Mouse (Mus musculus) midbrain, postnatal 0 days (tissue): ENCODE measurements around the gene Copg2. TPM values are rescaled to one million over a fixed set of nuclear protein-coding genes. Genes with fewer than 3 reads are reported as not detected.

Source experiments
- ATAC-seq: fragments of 200-750 bp; cut with Nextera tagmentation; 2 replicates; pipeline ENCODE4 v1.8.0; 2017; ENCODE audit warnings: moderate number of reproducible peaks, mild to moderate bottlenecking, moderate TSS enrichment, moderate library complexity; ENCODE audit not compliant: low FRiP score
- DNase-seq: peaks from one replicate; pipeline ENCODE4 v3.0.0-alpha.2; 2015; ENCODE audit warnings: low spot score
- H3K27ac ChIP-seq: fragments of 300-500 bp; sonication (generic); 2 replicates; pipeline ENCODE4 v1.5.1; 2014; ENCODE audit warnings: low read depth, mild to moderate bottlenecking, low read length, mixed read lengths
- H3K27me3 ChIP-seq: fragments of 300-500 bp; sonication (generic); 2 replicates; pipeline ENCODE4 v1.6.1; 2014; ENCODE audit warnings: low read length, control low read depth, mixed read lengths; ENCODE audit not compliant: insufficient read depth
- H3K36me3 ChIP-seq: fragments of 300-500 bp; sonication (generic); 2 replicates; pipeline ENCODE4 v1.6.1; 2014; ENCODE audit warnings: low read length, control low read depth, mixed read lengths; ENCODE audit not compliant: insufficient read depth
- H3K4me1 ChIP-seq: fragments of 300-500 bp; sonication (generic); 2 replicates; pipeline ENCODE4 v1.6.1; 2014; ENCODE audit warnings: mild to moderate bottlenecking, control low read depth, antibody characterized with exemption, low read length, mixed read lengths; ENCODE audit not compliant: insufficient read depth
- H3K4me2 ChIP-seq: fragments of 300-500 bp; sonication (generic); 2 replicates; pipeline ENCODE4 v1.6.1; 2014; ENCODE audit warnings: low read depth, mild to moderate bottlenecking, low read length, mixed read lengths; ENCODE audit not compliant: poor library complexity, severe bottlenecking
- H3K4me3 ChIP-seq: fragments of 300-500 bp; sonication (generic); 2 replicates; pipeline ENCODE4 v1.5.1; 2014; ENCODE audit warnings: low read depth, mild to moderate bottlenecking, low read length, moderate library complexity
- H3K9ac ChIP-seq: fragments of 300-500 bp; sonication (generic); replicated peaks from 2 replicates; pipeline ENCODE4 v1.6.1; 2014; ENCODE audit warnings: mild to moderate bottlenecking, low read length, moderate library complexity, mixed read lengths; ENCODE audit not compliant: poor library complexity, severe bottlenecking
- H3K9me3 ChIP-seq: fragments of 300-500 bp; sonication (generic); 2 replicates; pipeline ENCODE4 v1.6.1; 2016; ENCODE audit warnings: low read length, control low read depth
- CTCF ChIP-seq: IDR thresholded peaks from 2 replicates; pipeline ENCODE4 v1.5.1; 2016; ENCODE audit warnings: antibody characterized with exemption, mild to moderate bottlenecking
- WGBS: fragments of 180-500 bp; shearing (Covaris S2); extraction: QIAGEN DNeasy Blood & Tissue Kit; methylation state at CpG from one replicate; pipeline ENCODE4 v1.1.7; 2014; 5-methylcytosine and 5-hydroxymethylcytosine counted together
- polyA plus RNA-seq: library from polyadenylated mRNA; unstranded; fragments of >200 nt; fragmentation: Nextera tagmentation; extraction: Ambion mirVana; gene quantifications from 2 replicates; pipeline ENCODE4 v1.2.1, GENCODE M21; 2015
- total RNA-seq: library from RNA; depleted of rRNA; stranded (reverse); fragments of >200 nt; gene quantifications from 2 replicates; pipeline ENCODE4 v1.2.3, GENCODE M21; 2014

The Copg2 gene
- total and polyA plus RNA-seq, 2 experiments from 2014 or later, result 30.0 to 39.3 TPM

- Histone ChIP-seq H3K36me3 (no peaks in the 10 kb centered on the region), H3K4me1 (no peaks in the 10 kb centered on the region), H3K9me3 (no peaks in the 10 kb centered on the region), H3K27ac (no peak overlapping the region), H3K27me3 (no peaks in the 10 kb centered on the region), H3K4me2 (no peak overlapping the region), H3K4me3 (no peak overlapping the region), H3K9ac (no peak overlapping the region)
- 92% methylated on average over 3 of the region's 3 CpGs for WGBS
- DNase-seq, result no peak
- no peak for TF ChIP-seq CTCF
- no peak for ATAC-seq
These were observed 31.4 kb downstream of the Copg2 start for GRCm38 (mm10) chr6:30865031-30865678.

DNA sequence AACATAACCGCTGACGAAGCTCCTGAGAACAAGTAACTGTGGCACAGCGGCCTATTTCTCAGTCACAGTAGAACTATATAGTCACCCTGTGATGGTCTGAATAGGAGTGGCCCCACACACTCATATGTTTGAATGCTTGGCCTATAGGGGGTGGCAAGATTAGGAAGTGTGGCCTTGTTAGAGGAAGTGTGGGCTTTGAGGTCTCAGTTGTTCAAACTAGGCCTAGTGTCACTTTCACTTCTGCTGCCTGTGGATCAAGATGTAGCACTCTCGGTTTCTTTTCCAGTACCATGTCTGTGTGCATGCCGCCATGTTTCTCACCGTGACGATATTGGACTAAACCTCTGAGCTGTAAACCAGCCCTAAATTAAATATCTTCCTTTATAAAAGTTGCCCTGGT lies 40.6 kb downstream of the Copg2 start:
- no peak for TF ChIP-seq CTCF
- WGBS, result 96% methylated on average over 7 of the region's 7 CpGs
- H3K27me3 ChIP-seq, result no peaks in the 10 kb centered on the region
- no peak overlapping the region for H3K9ac ChIP-seq
- no peak overlapping the region for H3K4me3 ChIP-seq
- no peak overlapping the region for H3K4me2 ChIP-seq
- H3K27ac ChIP-seq, result no peak overlapping the region
- no peaks in the 10 kb centered on the region for H3K4me1 ChIP-seq
- no peaks in the 10 kb centered on the region for H3K9me3 ChIP-seq
- DNase-seq, result no peak
- ATAC-seq, result no peak
- peaks cover 16% of the 10 kb centered on the region for H3K36me3 ChIP-seq

- no peaks in the 10 kb centered on the region for H3K27me3 ChIP-seq
- H3K27ac ChIP-seq, result no peak overlapping the region
- H3K36me3 ChIP-seq, result peaks cover 16% of the 10 kb centered on the region
- no peaks in the 10 kb centered on the region for H3K9me3 ChIP-seq
- no peak for TF ChIP-seq CTCF
- WGBS, result 93% methylated on average over 2 of the region's 2 CpGs
- ATAC-seq (no peak), DNase-seq (no peak)
- no peak overlapping the region for H3K4me2 ChIP-seq
- H3K4me1 ChIP-seq, result no peaks in the 10 kb centered on the region
- no peak overlapping the region for H3K9ac ChIP-seq
- no peak overlapping the region for H3K4me3 ChIP-seq
These were observed 41.4 kb downstream of the Copg2 start for GRCm38 (mm10) chr6:30855205-30855604.

DNA sequence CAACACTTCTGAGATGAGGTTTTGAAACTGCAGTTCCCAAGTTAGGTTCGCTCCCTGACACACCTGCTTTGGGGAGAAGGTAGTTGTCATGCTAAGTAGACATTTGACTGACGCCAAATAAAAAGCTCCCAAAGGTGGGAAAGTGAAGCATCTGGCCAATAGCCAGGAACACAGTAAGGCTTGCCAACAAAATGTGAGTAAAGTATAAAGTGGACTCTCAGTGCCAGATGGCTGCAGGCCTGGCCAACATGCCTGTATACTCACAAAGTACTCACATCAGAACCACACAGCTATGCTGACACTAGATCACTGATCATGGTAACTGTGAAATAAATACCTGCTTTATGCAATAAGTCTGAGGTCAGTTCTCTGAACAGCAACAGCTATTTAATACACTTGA lies 46.8 kb downstream of the Copg2 start:
- H3K4me3 ChIP-seq, result no peak overlapping the region
- peaks cover 3% of the 10 kb centered on the region; the same call in 1 of the 2 replicates for H3K36me3 ChIP-seq
- no peaks in the 10 kb centered on the region for H3K27me3 ChIP-seq
- no peak overlapping the region for H3K27ac ChIP-seq
- DNase-seq (peak; percentile 9), ATAC-seq (no peak)
- H3K4me2 ChIP-seq, result no peak overlapping the region
- no peak overlapping the region for H3K9ac ChIP-seq
- H3K9me3 ChIP-seq, result no peaks in the 10 kb centered on the region
- WGBS, result 62% methylated on average over 2 of the region's 2 CpGs
- H3K4me1 ChIP-seq, result no peaks in the 10 kb centered on the region
- no peak for TF ChIP-seq CTCF

DNA sequence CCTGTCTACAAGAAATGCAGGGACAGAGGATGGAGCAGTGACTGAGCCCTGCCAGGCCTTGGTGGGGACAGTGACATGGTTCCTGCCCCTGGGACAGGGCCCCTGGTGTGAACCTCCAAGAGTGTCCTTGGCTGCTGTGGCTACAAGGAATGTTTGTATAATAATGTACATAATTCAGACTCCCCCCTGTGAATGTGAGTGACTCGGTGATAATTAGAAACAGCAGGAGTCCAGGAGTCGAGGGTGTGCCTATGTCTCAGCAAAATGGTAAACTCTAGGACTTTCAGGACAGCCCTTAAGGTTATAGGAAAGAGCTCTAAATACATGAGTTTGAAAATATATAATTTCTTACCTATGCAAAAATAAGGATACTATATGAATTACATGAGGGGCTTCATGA lies 64.4 kb downstream of the Copg2 start:
- WGBS, result 45% methylated on average over 2 of the region's 2 CpGs
- TF ChIP-seq CTCF, result no peak
- Histone ChIP-seq H3K36me3 (no peaks in the 10 kb centered on the region), H3K9me3 (no peaks in the 10 kb centered on the region), H3K27ac (no peak overlapping the region), H3K27me3 (no peaks in the 10 kb centered on the region), H3K9ac (no peak overlapping the region), H3K4me1 (no peaks in the 10 kb centered on the region), H3K4me3 (no peak overlapping the region), H3K4me2 (no peak overlapping the region)
- DNase-seq, result no peak
- ATAC-seq, result no peak

GRCm38 (mm10) chr6:30813626-30814025 lies 83.0 kb downstream of the Copg2 start:
- H3K4me3 ChIP-seq, result no peak overlapping the region
- no peak overlapping the region for H3K9ac ChIP-seq
- no peaks in the 10 kb centered on the region for H3K27me3 ChIP-seq
- DNase-seq (no peak), ATAC-seq (no peak)
- TF ChIP-seq CTCF, result no peak
- H3K4me2 ChIP-seq, result no peak overlapping the region
- no peak overlapping the region for H3K27ac ChIP-seq
- H3K36me3 ChIP-seq, result no peaks in the 10 kb centered on the region
- no peaks in the 10 kb centered on the region for H3K4me1 ChIP-seq
- H3K9me3 ChIP-seq, result no peaks in the 10 kb centered on the region
